8 mouse cellular contexts compared by ENCODE assay signal in genomic region chr10:80931695-80932094, GRCm38 (mm10). TPM values are rescaled to one million over a fixed set of nuclear protein-coding genes. Genes with fewer than 3 reads are reported as not detected.
DNase-seq lines count a peak whose midpoint lies in the region; ATAC-seq and TF ChIP-seq lines count a peak whose summit lies in the region.

No protein-coding gene starts in this region.

- no peaks in the 10 kb centered on the region for H3K27me3 ChIP-seq in testis, adult 2 months (ENCODE audit: control insufficient read depth, insufficient read depth, low read length)
- peaks cover 37% of the 10 kb centered on the region for H3K27me3 ChIP-seq in limb, embryonic 11.5 days (ENCODE audit: control insufficient read depth, insufficient read depth, low read length)
- H3K27me3 ChIP-seq in stomach, embryonic 15.5 days (replicated peaks), result peaks cover 3% of the 10 kb centered on the region; the same call in 1 of the 2 replicates

- peak overlapping the region; percentile 81 for H3K4me2 ChIP-seq in limb, embryonic 11.5 days (ENCODE audit: low read depth, severe bottlenecking)
- H3K4me2 ChIP-seq in stomach, embryonic 15.5 days, result peak overlapping the region; percentile 95

- peaks cover 41% of the 10 kb centered on the region for H3K4me1 ChIP-seq in testis, adult 2 months (ENCODE audit: control insufficient read depth, insufficient read depth, low read length)
- peaks cover 65% of the 10 kb centered on the region for H3K4me1 ChIP-seq in limb, embryonic 11.5 days (ENCODE audit: control insufficient read depth, insufficient read depth, low read length)
- peaks cover 61% of the 10 kb centered on the region for H3K4me1 ChIP-seq in stomach, embryonic 15.5 days

- no peaks in the 10 kb centered on the region for H3K9me3 ChIP-seq in limb, embryonic 11.5 days (ENCODE audit: control insufficient read depth, low read length)
- no peaks in the 10 kb centered on the region for H3K9me3 ChIP-seq in stomach, embryonic 15.5 days

- H3K4me3 ChIP-seq in testis, adult 2 months (ENCODE audit: control insufficient read depth, low read depth, low read length), result peak overlapping the region; percentile 61
- H3K4me3 ChIP-seq in limb, embryonic 11.5 days (ENCODE audit: low read depth, low read length), result peak overlapping the region; percentile 56
- H3K4me3 ChIP-seq in stomach, embryonic 15.5 days (replicated peaks), result peak overlapping the region; percentile 67

- WGBS in limb, embryonic 11.5 days, result under 1% methylated on average over 26 of the region's 26 CpGs
- WGBS in stomach, embryonic 15.5 days, result 8% methylated on average over 26 of the region's 26 CpGs

- H3K27ac ChIP-seq in testis, adult 2 months (ENCODE audit: control insufficient read depth, insufficient read depth, low read depth, low read length), result no peak overlapping the region
- no peak overlapping the region for H3K27ac ChIP-seq in limb, embryonic 11.5 days (replicated peaks; ENCODE audit: low read depth, low read length)
- no peak overlapping the region for H3K27ac ChIP-seq in stomach, embryonic 15.5 days

- H3K36me3 ChIP-seq in testis, adult 2 months (ENCODE audit: control insufficient read depth, insufficient read depth, low read length), result no peaks in the 10 kb centered on the region
- no peaks in the 10 kb centered on the region for H3K36me3 ChIP-seq in limb, embryonic 11.5 days (ENCODE audit: control insufficient read depth, insufficient read depth, low read length)
- H3K36me3 ChIP-seq in stomach, embryonic 15.5 days, result no peaks in the 10 kb centered on the region

- no peak for TF ChIP-seq CTCF in testis, adult 2 months (IDR thresholded peaks at IDR 0.05; ENCODE audit: control insufficient read depth, insufficient read depth, insufficient replicate concordance, low read depth, low read length)

- H3K9ac ChIP-seq in limb, embryonic 11.5 days (ENCODE audit: low read length), result no peak overlapping the region
- no peak overlapping the region for H3K9ac ChIP-seq in stomach, embryonic 15.5 days

- DNase-seq in embryo, embryonic 10 days (ENCODE audit: low spot score), result peak; percentile 34
- no peak for DNase-seq in embryo, embryonic 10.5 days (ENCODE audit: low spot score)
- DNase-seq in testis, postnatal 14 days (ENCODE audit: low spot score), result no peak
- DNase-seq in limb, embryonic 11.5 days (ENCODE audit: low spot score), result peak; percentile 58
- no peak for DNase-seq in right cerebral cortex, postnatal 4 days
- DNase-seq in layer of hippocampus, postnatal 14 days (ENCODE audit: low spot score in 2 of 2), result no peak

- TF ChIP-seq POLR2A in testis, adult 2 months (IDR thresholded peaks at IDR 0.05; ENCODE audit: control insufficient read depth, low read depth, low read length), result no peak

- ATAC-seq in limb, embryonic 11.5 days (ENCODE audit: insufficient number of reproducible peaks, low FRiP score, low TSS enrichment, low read depth), result no peak
- ATAC-seq in stomach, embryonic 15.5 days (ENCODE audit: insufficient read depth, low FRiP score, low read depth), result no peak

RNA-seq across cellular contexts. Expression of gene Gadd45b, which starts 1.8 kb away (rescaled TPM):
- 7.8 and 9.1 TPM in 2 replicates for polyA plus RNA-seq in testis, adult 2 months (2012; rRNA removed)
- polyA plus RNA-seq in limb, embryonic 11.5 days (2014; fragmentation: Nextera tagmentation; extraction: Ambion mirVana), result 10.9 and 12.3 TPM in 2 replicates
- polyA plus RNA-seq in stomach, embryonic 15.5 days (2015; fragmentation: Nextera tagmentation; extraction: Ambion mirVana), result 33.6 TPM in 2 replicates
- total RNA-seq in layer of hippocampus, postnatal 14 days (2021), result 10 to 100 TPM; 14.0 to 17.6 TPM

RNA-seq across cellular contexts. Expression of gene Lmnb2, which starts 13.7 kb away (rescaled TPM):
- 177 TPM in 2 replicates for polyA plus RNA-seq in testis, adult 2 months (2012; rRNA removed)
- polyA plus RNA-seq in limb, embryonic 11.5 days (2014; fragmentation: Nextera tagmentation; extraction: Ambion mirVana), result 23.3 and 26.7 TPM in 2 replicates
- 38.1 and 46.1 TPM in 2 replicates for polyA plus RNA-seq in stomach, embryonic 15.5 days (2015; fragmentation: Nextera tagmentation; extraction: Ambion mirVana)
- 10 to 100 TPM; 18.2 to 21.5 TPM for total RNA-seq in layer of hippocampus, postnatal 14 days (2021)

RNA-seq across cellular contexts. Expression of gene Timm13, which starts 30.9 kb away (rescaled TPM):
- 76.7 and 104 TPM in 2 replicates for polyA plus RNA-seq in testis, adult 2 months (2012; rRNA removed)
- polyA plus RNA-seq in limb, embryonic 11.5 days (2014; fragmentation: Nextera tagmentation; extraction: Ambion mirVana), result 336 and 355 TPM in 2 replicates
- 317 and 334 TPM in 2 replicates for polyA plus RNA-seq in stomach, embryonic 15.5 days (2015; fragmentation: Nextera tagmentation; extraction: Ambion mirVana)
- 100 to 1,000 TPM; 161 to 172 TPM for total RNA-seq in layer of hippocampus, postnatal 14 days (2021)

Comparison
In these comparisons a context has a peak if more than half of its experiments do, and no peak if none do; other contexts are left out.
1. DNase-seq: peak in embryo, embryonic 10 days (single experiment) and limb, embryonic 11.5 days (single experiment); none in embryo, embryonic 10.5 days (single experiment), testis, postnatal 14 days (single experiment), right cerebral cortex, postnatal 4 days (single experiment) and layer of hippocampus, postnatal 14 days (0 of 2).
2. Peak in every context shown above with its lines, with median percentiles within 50 percentile points of each other: H3K4me3 ChIP-seq.